Mouse (Mus musculus): ENCODE measurements around the gene Foxp1. TPM values are rescaled to one million over a fixed set of nuclear protein-coding genes. Genes with fewer than 3 reads are reported as not detected.
A peak's percentile ranks its signal among the peaks of the same experiment; 100 is the strongest.

The Foxp1 gene
- polyA plus RNA-seq, 1 experiment from 2014 or later: 91.9 TPM

- Histone ChIP-seq H3K9ac (ENCODE audit: low read depth, low read length) (no peak overlapping the region), H3K9me3 (ENCODE audit: control insufficient read depth, low read length) (no peaks in the 10 kb centered on the region), H3K27ac (ENCODE audit: low read depth, low read length) (no peak overlapping the region), H3K27me3 (ENCODE audit: control insufficient read depth, insufficient read depth, low read length) (no peaks in the 10 kb centered on the region), H3K4me3 (ENCODE audit: low read depth, low read length) (no peak overlapping the region), H3K4me2 (replicated peaks; ENCODE audit: low read depth, low read length) (no peak overlapping the region), H3K4me1 (replicated peaks; ENCODE audit: control insufficient read depth, insufficient read depth, low read length) (no peaks in the 10 kb centered on the region), H3K36me3 (ENCODE audit: control insufficient read depth, insufficient read depth, low read length) (no peaks in the 10 kb centered on the region)
- 65% methylated on average over 21 of the region's 21 CpGs for WGBS
- DNase-seq (ENCODE audit: low spot score): no peak
- no peak for ATAC-seq (ENCODE audit: low FRiP score)
Observed at GRCm38 (mm10) chr6:99275381-99276296, 246.9 kb downstream of the Foxp1 start.

- no peaks in the 10 kb centered on the region for H3K9me3 ChIP-seq (ENCODE audit: control insufficient read depth, low read length)
- H3K4me1 ChIP-seq (replicated peaks; ENCODE audit: control insufficient read depth, insufficient read depth, low read length): no peaks in the 10 kb centered on the region
- H3K36me3 ChIP-seq (ENCODE audit: control insufficient read depth, insufficient read depth, low read length): no peaks in the 10 kb centered on the region
- no peak overlapping the region for H3K4me3 ChIP-seq (ENCODE audit: low read depth, low read length)
- H3K4me2 ChIP-seq (replicated peaks; ENCODE audit: low read depth, low read length): no peak overlapping the region
- H3K27ac ChIP-seq (ENCODE audit: low read depth, low read length): no peak overlapping the region
- DNase-seq (ENCODE audit: low spot score) (no peak), ATAC-seq (ENCODE audit: low FRiP score) (no peak)
- no peaks in the 10 kb centered on the region for H3K27me3 ChIP-seq (ENCODE audit: control insufficient read depth, insufficient read depth, low read length)
- 85% methylated on average over 5 of the region's 5 CpGs for WGBS
- no peak overlapping the region for H3K9ac ChIP-seq (ENCODE audit: low read depth, low read length)
Observed at GRCm38 (mm10) chr6:99274667-99275066, 247.9 kb downstream of the Foxp1 start.

GRCm38 (mm10) chr6:99274222-99274621 is 248.3 kb downstream of the Foxp1 start:
- H3K9ac ChIP-seq (ENCODE audit: low read depth, low read length): no peak overlapping the region
- WGBS: 73% methylated on average over 6 of the region's 6 CpGs

GRCm38 (mm10) chr6:99273177-99273576 is 249.3 kb downstream of the Foxp1 start:
- Histone ChIP-seq H3K9me3 (ENCODE audit: control insufficient read depth, low read length) (no peaks in the 10 kb centered on the region), H3K9ac (ENCODE audit: low read depth, low read length) (no peak overlapping the region), H3K36me3 (ENCODE audit: control insufficient read depth, insufficient read depth, low read length) (no peaks in the 10 kb centered on the region), H3K4me1 (replicated peaks; ENCODE audit: control insufficient read depth, insufficient read depth, low read length) (no peaks in the 10 kb centered on the region; the same call in 1 of the 2 replicates), H3K27me3 (ENCODE audit: control insufficient read depth, insufficient read depth, low read length) (no peaks in the 10 kb centered on the region), H3K4me3 (ENCODE audit: low read depth, low read length) (no peak overlapping the region), H3K27ac (ENCODE audit: low read depth, low read length) (no peak overlapping the region), H3K4me2 (replicated peaks; ENCODE audit: low read depth, low read length) (no peak overlapping the region)
- 78% methylated on average over 5 of the region's 5 CpGs for WGBS
- ATAC-seq (ENCODE audit: low FRiP score) (no peak), DNase-seq (ENCODE audit: low spot score) (no peak)

More at GRCm38 (mm10) chr6:99274222-99274621, 248.3 kb downstream of the Foxp1 start:
- ATAC-seq (ENCODE audit: low FRiP score) (no peak), DNase-seq (ENCODE audit: low spot score) (no peak)
- H3K4me2 ChIP-seq (replicated peaks; ENCODE audit: low read depth, low read length): no peak overlapping the region
- H3K27me3 ChIP-seq (ENCODE audit: control insufficient read depth, insufficient read depth, low read length): no peaks in the 10 kb centered on the region
- H3K4me1 ChIP-seq (replicated peaks; ENCODE audit: control insufficient read depth, insufficient read depth, low read length): no peaks in the 10 kb centered on the region
- no peak overlapping the region for H3K4me3 ChIP-seq (ENCODE audit: low read depth, low read length)
- no peaks in the 10 kb centered on the region for H3K9me3 ChIP-seq (ENCODE audit: control insufficient read depth, low read length)
- no peak overlapping the region for H3K27ac ChIP-seq (ENCODE audit: low read depth, low read length)
- H3K36me3 ChIP-seq (ENCODE audit: control insufficient read depth, insufficient read depth, low read length): no peaks in the 10 kb centered on the region

GRCm38 (mm10) chr6:99272174-99272573 is 250.3 kb downstream of the Foxp1 start:
- Histone ChIP-seq H3K9me3 (ENCODE audit: control insufficient read depth, low read length) (no peaks in the 10 kb centered on the region), H3K4me2 (replicated peaks; ENCODE audit: low read depth, low read length) (no peak overlapping the region), H3K27me3 (ENCODE audit: control insufficient read depth, insufficient read depth, low read length) (no peaks in the 10 kb centered on the region), H3K27ac (ENCODE audit: low read depth, low read length) (no peak overlapping the region), H3K4me3 (ENCODE audit: low read depth, low read length) (no peak overlapping the region), H3K36me3 (ENCODE audit: control insufficient read depth, insufficient read depth, low read length) (no peaks in the 10 kb centered on the region), H3K4me1 (replicated peaks; ENCODE audit: control insufficient read depth, insufficient read depth, low read length) (no peaks in the 10 kb centered on the region; the same call in 1 of the 2 replicates), H3K9ac (ENCODE audit: low read depth, low read length) (no peak overlapping the region)
- no peak for DNase-seq (ENCODE audit: low spot score)
- no peak for ATAC-seq (ENCODE audit: low FRiP score)
- WGBS: 81% methylated on average over 3 of the region's 3 CpGs

- H3K36me3 ChIP-seq (ENCODE audit: control insufficient read depth, insufficient read depth, low read length): no peaks in the 10 kb centered on the region
Observed at GRCm38 (mm10) chr6:99271741-99272140, 250.8 kb downstream of the Foxp1 start.

GRCm38 (mm10) chr6:99269921-99270320 is 252.6 kb downstream of the Foxp1 start:
- H3K4me1 ChIP-seq (replicated peaks; ENCODE audit: control insufficient read depth, insufficient read depth, low read length): peaks cover 11% of the 10 kb centered on the region
- no peak overlapping the region for H3K9ac ChIP-seq (ENCODE audit: low read depth, low read length)
- DNase-seq (ENCODE audit: low spot score) (no peak), ATAC-seq (ENCODE audit: low FRiP score) (no peak)
- no peaks in the 10 kb centered on the region for H3K36me3 ChIP-seq (ENCODE audit: control insufficient read depth, insufficient read depth, low read length)
- no peak overlapping the region for H3K4me2 ChIP-seq (replicated peaks; ENCODE audit: low read depth, low read length)
- H3K27me3 ChIP-seq (ENCODE audit: control insufficient read depth, insufficient read depth, low read length): no peaks in the 10 kb centered on the region
- WGBS: 81% methylated on average over 6 of the region's 6 CpGs
- H3K4me3 ChIP-seq (ENCODE audit: low read depth, low read length): no peak overlapping the region
- H3K27ac ChIP-seq (ENCODE audit: low read depth, low read length): no peak overlapping the region
- H3K9me3 ChIP-seq (ENCODE audit: control insufficient read depth, low read length): no peaks in the 10 kb centered on the region

More at GRCm38 (mm10) chr6:99271741-99272140, 250.8 kb downstream of the Foxp1 start:
- H3K9ac ChIP-seq (ENCODE audit: low read depth, low read length): no peak overlapping the region
- no peak for ATAC-seq (ENCODE audit: low FRiP score)
- no peak overlapping the region for H3K27ac ChIP-seq (ENCODE audit: low read depth, low read length)
- WGBS: 75% methylated on average over 7 of the region's 7 CpGs
- H3K4me3 ChIP-seq (ENCODE audit: low read depth, low read length): no peak overlapping the region
- no peak for DNase-seq (ENCODE audit: low spot score)
- H3K9me3 ChIP-seq (ENCODE audit: control insufficient read depth, low read length): no peaks in the 10 kb centered on the region
- no peak overlapping the region for H3K4me2 ChIP-seq (replicated peaks; ENCODE audit: low read depth, low read length)
- H3K27me3 ChIP-seq (ENCODE audit: control insufficient read depth, insufficient read depth, low read length): no peaks in the 10 kb centered on the region
- no peaks in the 10 kb centered on the region; the same call in 1 of the 2 replicates for H3K4me1 ChIP-seq (replicated peaks; ENCODE audit: control insufficient read depth, insufficient read depth, low read length)

GRCm38 (mm10) chr6:99268171-99269061 is 254.1 kb downstream of the Foxp1 start:
- Histone ChIP-seq H3K27ac (ENCODE audit: low read depth, low read length) (no peak overlapping the region), H3K9me3 (ENCODE audit: control insufficient read depth, low read length) (no peaks in the 10 kb centered on the region), H3K9ac (ENCODE audit: low read depth, low read length) (no peak overlapping the region), H3K4me1 (replicated peaks; ENCODE audit: control insufficient read depth, insufficient read depth, low read length) (peaks cover 15% of the 10 kb centered on the region), H3K4me2 (replicated peaks; ENCODE audit: low read depth, low read length) (no peak overlapping the region), H3K36me3 (ENCODE audit: control insufficient read depth, insufficient read depth, low read length) (no peaks in the 10 kb centered on the region), H3K4me3 (ENCODE audit: low read depth, low read length) (no peak overlapping the region), H3K27me3 (ENCODE audit: control insufficient read depth, insufficient read depth, low read length) (no peaks in the 10 kb centered on the region)
- DNase-seq (ENCODE audit: low spot score) (peak; percentile 15), ATAC-seq (ENCODE audit: low FRiP score) (peak; percentile 51; the same call in 1 of the 2 replicates)
- 53% methylated on average over 20 of the region's 20 CpGs for WGBS

Data from hindbrain, embryonic 11.5 days (tissue).